Mouse (Mus musculus) liver, adult 2 months (tissue): Measurements from ENCODE around the gene Ccdc167. TPM values are rescaled to one million over a fixed set of nuclear protein-coding genes. Genes with fewer than 3 reads are reported as not detected.

ENCODE experiments used
- DNase-seq: peaks from one replicate; pipeline ENCODE4 v3.0.0-alpha.2; 2011; ENCODE audit warnings: low read depth, low spot score; ENCODE audit errors: extremely low read depth
- H3K27ac ChIP-seq: fragments of 200-500 bp; replicated peaks from 2 replicates; pipeline ENCODE4 v1.5.1; 2012; ENCODE audit warnings: low read depth, mild to moderate bottlenecking, control low read depth, inconsistent platforms, low read length; ENCODE audit not compliant: insufficient read depth
- H3K27me3 ChIP-seq: fragments of 200-500 bp; 2 replicates; pipeline ENCODE4 v1.6.1; 2012; ENCODE audit warnings: mild to moderate bottlenecking, moderate library complexity, low read length, inconsistent platforms; ENCODE audit not compliant: control insufficient read depth, insufficient read depth
- H3K36me3 ChIP-seq: fragments of 200-500 bp; 2 replicates; pipeline ENCODE4 v1.6.1; 2012; ENCODE audit warnings: low read length, inconsistent platforms; ENCODE audit not compliant: control insufficient read depth, insufficient read depth
- H3K4me1 ChIP-seq: fragments of 200-500 bp; 2 replicates; pipeline ENCODE4 v1.6.1; 2011; ENCODE audit warnings: low read length; ENCODE audit not compliant: control insufficient read depth, insufficient read depth
- H3K4me3 ChIP-seq: fragments of 200-500 bp; 2 replicates; pipeline ENCODE4 v1.5.1; 2011; ENCODE audit warnings: low read depth, mild to moderate bottlenecking, control low read depth, low read length, moderate library complexity; ENCODE audit not compliant: insufficient read depth
- H3K79me2 ChIP-seq: fragments of 200-500 bp; 2 replicates; pipeline ENCODE4 v1.6.1; 2012; ENCODE audit warnings: inconsistent platforms, mild to moderate bottlenecking, low read length, moderate library complexity; ENCODE audit not compliant: control insufficient read depth, insufficient read depth
- H3K9ac ChIP-seq: fragments of 200-500 bp; 2 replicates; pipeline ENCODE4 v1.6.1; 2012; ENCODE audit warnings: low read depth, mild to moderate bottlenecking, control low read depth, inconsistent platforms, low read length
- CTCF ChIP-seq: fragments of 200-500 bp; IDR thresholded peaks from 2 replicates; pipeline ENCODE4 v1.5.1; 2011; ENCODE audit warnings: low read depth, low read length, control low read depth
- POLR2A ChIP-seq: fragments of 200-500 bp; IDR thresholded peaks from 2 replicates; pipeline ENCODE4 v1.6.1; 2011; ENCODE audit warnings: low read length, control low read depth; ENCODE audit not compliant: insufficient read depth; ENCODE audit errors: extremely low read depth
- WGBS: fragments of 180-500 bp; shearing (Covaris S2); methylation state at CpG from one replicate; pipeline ENCODE4 v1.1.7; 2018; 5-methylcytosine and 5-hydroxymethylcytosine counted together
- polyA plus RNA-seq: library from polyadenylated mRNA; depleted of rRNA; stranded (reverse); fragments of >200 nt; gene quantifications from 2 replicates; pipeline ENCODE4 v1.2.3, GENCODE M21; 2012
- total RNA-seq: library from RNA; depleted of rRNA; stranded (reverse); fragments of >200 nt; gene quantifications from 2 replicates; pipeline ENCODE4 v1.2.3, GENCODE M21; 2014

The Ccdc167 gene
- total and polyA plus RNA-seq, 2 experiments, result 4.2 to 5.5 TPM

GRCm38 (mm10) chr17:29711745-29712431, 5.0 kb downstream of the Ccdc167 start:
- 79% methylated on average over 8 of the region's 8 CpGs for WGBS
- Histone ChIP-seq H3K27ac (no peak overlapping the region), H3K4me1 (peaks cover 7% of the 10 kb centered on the region), H3K9ac (no peak overlapping the region), H3K4me3 (no peak overlapping the region), H3K79me2 (no peaks in the 10 kb centered on the region), H3K36me3 (no peaks in the 10 kb centered on the region), H3K27me3 (no peaks in the 10 kb centered on the region)
- TF ChIP-seq CTCF (no peak), POLR2A (no peak)
- DNase-seq, result no peak

GRCm38 (mm10) chr17:29711076-29711744, 5.6 kb downstream of the Ccdc167 start:
- Histone ChIP-seq H3K36me3 (no peaks in the 10 kb centered on the region), H3K4me3 (no peak overlapping the region), H3K27me3 (no peaks in the 10 kb centered on the region), H3K4me1 (peaks cover 7% of the 10 kb centered on the region), H3K9ac (no peak overlapping the region), H3K27ac (no peak overlapping the region), H3K79me2 (no peaks in the 10 kb centered on the region)
- 45% methylated on average over 19 of the region's 19 CpGs for WGBS
- DNase-seq, result peak; percentile 45
- TF ChIP-seq POLR2A, result no peak
- TF ChIP-seq CTCF, result no peak

GRCm38 (mm10) chr17:29710562-29711044, 6.2 kb downstream of the Ccdc167 start:
- Histone ChIP-seq H3K36me3 (no peaks in the 10 kb centered on the region), H3K79me2 (no peaks in the 10 kb centered on the region), H3K4me1 (peaks cover 3% of the 10 kb centered on the region; the same call in 1 of the 2 replicates), H3K27ac (no peak overlapping the region), H3K9ac (no peak overlapping the region), H3K4me3 (no peak overlapping the region), H3K27me3 (no peaks in the 10 kb centered on the region)
- TF ChIP-seq CTCF (no peak), POLR2A (no peak)
- WGBS, result 73% methylated on average over 11 of the region's 11 CpGs
- no peak for DNase-seq

GRCm38 (mm10) chr17:29708783-29709182, 8.1 kb downstream of the Ccdc167 start:
- whole genome bisulfite sequencing, result 87% methylated on average over 5 of the region's 5 CpGs
- H3K27me3 ChIP-seq, result no peaks in the 10 kb centered on the region
- DNase-seq, result no peak
- peaks cover 3% of the 10 kb centered on the region; the same call in 1 of the 2 replicates for H3K4me1 ChIP-seq
- H3K79me2 ChIP-seq, result no peaks in the 10 kb centered on the region
- no peak for TF ChIP-seq POLR2A
- no peak for TF ChIP-seq CTCF
- H3K36me3 ChIP-seq, result no peaks in the 10 kb centered on the region
- H3K9ac ChIP-seq, result no peak overlapping the region
- no peak overlapping the region for H3K4me3 ChIP-seq
- H3K27ac ChIP-seq, result no peak overlapping the region

GRCm38 (mm10) chr17:29706981-29707545, 9.8 kb downstream of the Ccdc167 start:
- Histone ChIP-seq H3K4me1 (peaks cover 3% of the 10 kb centered on the region; the same call in 1 of the 2 replicates), H3K36me3 (peaks cover 6% of the 10 kb centered on the region; the same call in 1 of the 2 replicates), H3K79me2 (no peaks in the 10 kb centered on the region), H3K27me3 (no peaks in the 10 kb centered on the region), H3K9ac (no peak overlapping the region), H3K27ac (no peak overlapping the region), H3K4me3 (no peak overlapping the region)
- 68% methylated on average over 5 of the region's 5 CpGs for WGBS
- no peak for DNase-seq
- no peak for TF ChIP-seq POLR2A
- no peak for TF ChIP-seq CTCF
